Mouse (Mus musculus): ENCODE measurements around the gene Cd300lf.

GRCm38 (mm10) chr11:115103470-115104413, 30.1 kb downstream of the Cd300lf start:
- TF ChIP-seq GABPA (IDR thresholded peaks at IDR 0.05; ENCODE audit: insufficient replicate concordance, low read depth, low read length) (no peak), MAZ (IDR thresholded peaks at IDR 0.05; ENCODE audit: low read depth, low read length) (no peak; the same call in 1 of the 2 replicates), SMC3 (IDR thresholded peaks at IDR 0.05; ENCODE audit: low read depth, low read length) (no peak), POLR2A (IDR thresholded peaks at IDR 0.05; ENCODE audit: low read depth, low read length) (no peak), ZKSCAN1 (IDR thresholded peaks at IDR 0.05; ENCODE audit: borderline replicate concordance, low read depth, low read length) (no peak), SIN3A (IDR thresholded peaks at IDR 0.05; ENCODE audit: low read length) (no peak), ZNF384 (IDR thresholded peaks at IDR 0.05; ENCODE audit: low read depth, low read length) (no peak), EP300 (IDR thresholded peaks at IDR 0.05; ENCODE audit: low read length) (no peak)
